Mouse (Mus musculus) retina, embryonic 14.5 days (tissue): ENCODE measurements around the gene Slc25a30.

Experiments used
- DNase-seq: peaks from one replicate; pipeline ENCODE4 v3.0.0-alpha.2; 2015; ENCODE audit warnings: low spot score

Slc25a30 gene

GRCm38 (mm10) chr14:75741904-75742303 lies 44.9 kb downstream of the Slc25a30 start:
- no peak for DNase-seq

DNA sequence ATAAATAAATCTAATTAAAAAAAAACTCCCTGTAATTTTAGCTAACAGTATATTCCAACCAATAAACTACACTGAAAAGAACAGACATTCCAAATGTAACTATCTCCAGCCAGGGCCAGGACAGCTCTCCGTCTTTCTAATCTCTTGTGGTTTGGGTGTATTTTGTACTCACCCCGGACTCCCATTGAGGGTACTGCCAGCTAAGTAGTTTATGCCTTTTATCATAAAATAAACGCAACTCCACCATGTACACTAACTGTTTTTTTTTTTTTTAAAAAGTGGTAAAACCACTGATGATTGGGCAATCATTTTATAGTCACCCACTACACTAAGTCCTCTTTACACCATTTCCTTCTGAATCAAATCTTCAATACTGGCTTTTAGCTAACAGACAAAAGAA lies 51.2 kb downstream of the Slc25a30 start:
- no peak for DNase-seq

DNA sequence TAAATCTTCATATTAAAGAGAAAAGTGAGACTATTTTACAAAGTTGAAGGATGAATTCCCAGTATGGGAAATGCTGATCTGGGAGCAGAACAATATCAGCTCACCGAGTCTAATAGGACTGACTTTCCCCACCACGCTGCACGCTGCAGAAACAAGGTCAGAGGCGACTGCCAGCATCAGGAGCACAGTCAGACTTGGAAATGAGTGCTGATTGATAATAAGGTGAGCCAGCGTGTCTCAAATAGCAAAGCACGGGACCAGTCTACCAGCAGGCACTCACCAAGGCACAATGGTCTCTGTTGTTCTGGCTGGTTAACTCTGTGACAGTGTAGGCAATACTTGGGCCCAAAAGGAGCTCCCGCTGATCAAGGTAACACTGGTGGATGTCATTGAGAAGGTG lies 54.2 kb downstream of the Slc25a30 start:
- DNase-seq = no peak

- no peak for DNase-seq
Observed at GRCm38 (mm10) chr14:75731361-75731760, 55.5 kb downstream of the Slc25a30 start.

DNA sequence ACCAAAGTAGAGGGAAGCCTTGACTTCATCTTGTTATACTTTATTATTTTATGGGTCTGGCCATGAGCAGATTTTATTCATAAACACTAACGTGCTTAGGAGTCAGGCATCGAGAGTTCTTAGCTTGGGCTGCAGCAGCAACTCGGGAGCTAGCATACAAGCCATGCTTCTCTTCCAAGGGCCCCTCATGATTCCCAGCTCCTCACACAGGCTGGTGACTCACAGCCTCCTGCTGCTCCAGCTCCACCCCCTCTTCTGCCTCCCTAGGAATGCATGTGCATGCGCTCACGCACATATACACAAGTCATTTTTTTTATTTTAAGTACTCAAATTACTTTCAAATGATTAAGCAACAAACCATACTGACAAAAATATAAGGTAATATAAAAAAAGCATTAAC lies 58.7 kb downstream of the Slc25a30 start:
- no peak for DNase-seq

GRCm38 (mm10) chr14:75727046-75727445 lies 59.8 kb downstream of the Slc25a30 start:
- DNase-seq = peak; percentile 28

GRCm38 (mm10) chr14:75722816-75723215 lies 64.0 kb downstream of the Slc25a30 start:
- no peak for DNase-seq

DNA sequence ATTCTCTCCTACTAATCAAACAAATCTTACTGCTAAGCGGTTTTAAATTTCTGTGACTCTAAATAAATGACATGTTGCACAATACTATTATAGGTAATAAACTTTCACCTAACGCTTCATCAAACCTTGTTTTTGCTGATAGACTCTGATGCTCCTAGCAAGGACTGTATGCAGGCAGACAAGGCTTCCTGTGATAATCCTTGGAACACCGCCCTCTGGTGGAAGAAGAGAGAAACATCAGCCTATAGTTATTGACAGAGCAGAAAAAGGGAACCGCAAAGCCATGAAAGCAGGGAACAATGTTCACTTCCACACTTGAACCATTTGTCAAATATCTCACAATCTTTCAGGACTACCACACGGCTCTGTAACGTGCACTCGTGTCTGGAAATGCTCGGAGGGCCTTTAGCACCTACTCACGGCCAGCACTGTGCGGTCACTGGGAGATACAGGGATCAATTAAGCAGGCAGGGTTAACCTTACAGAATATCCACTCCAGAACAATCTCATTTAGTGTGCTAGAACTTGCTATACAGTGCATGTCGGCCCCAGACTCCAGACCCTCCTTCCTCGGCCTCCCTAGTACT lies 64.8 kb downstream of the Slc25a30 start:
- DNase-seq = peak; percentile 84

DNA sequence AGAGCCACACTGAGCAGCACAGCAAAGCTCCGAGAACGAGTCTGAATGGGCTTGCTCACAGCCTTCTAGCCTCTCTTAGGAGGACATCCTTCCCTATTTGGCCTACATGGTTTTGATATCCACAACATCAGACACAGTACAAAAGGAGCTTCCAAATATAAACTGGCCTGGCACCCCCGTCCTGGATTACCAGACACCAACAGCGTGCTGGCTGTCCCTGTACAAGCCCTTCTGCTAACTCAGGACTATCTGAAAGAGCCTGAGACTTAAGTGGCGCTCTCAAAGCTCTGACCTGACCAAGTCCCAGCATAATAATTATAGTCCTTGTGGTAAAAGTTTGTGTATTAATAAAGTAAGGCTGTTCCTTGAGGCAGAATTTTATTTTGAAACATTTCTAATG lies 66.7 kb downstream of the Slc25a30 start:
- no peak for DNase-seq

DNA sequence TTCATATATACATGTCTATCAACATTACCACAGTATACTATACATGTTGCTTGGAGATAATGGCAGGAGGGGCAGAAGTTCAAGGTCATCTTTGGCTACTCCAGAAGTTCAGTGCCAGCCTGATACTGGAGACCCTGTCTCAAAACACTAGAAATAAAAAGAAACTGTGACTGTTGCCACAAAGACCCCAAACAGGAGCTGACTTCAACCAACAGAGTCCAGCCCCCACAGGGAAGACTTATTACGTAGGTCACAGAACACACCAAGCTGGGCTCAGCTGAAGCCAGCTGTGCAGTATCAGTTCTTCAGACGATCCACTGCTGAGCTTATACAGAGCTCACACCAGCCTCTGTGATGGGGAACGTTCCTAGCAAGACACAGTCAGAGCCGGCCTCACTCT lies 70.4 kb downstream of the Slc25a30 start:
- no peak for DNase-seq

- peak; percentile 27 for DNase-seq
Observed at GRCm38 (mm10) chr14:75713661-75714060, 73.2 kb downstream of the Slc25a30 start.

DNA sequence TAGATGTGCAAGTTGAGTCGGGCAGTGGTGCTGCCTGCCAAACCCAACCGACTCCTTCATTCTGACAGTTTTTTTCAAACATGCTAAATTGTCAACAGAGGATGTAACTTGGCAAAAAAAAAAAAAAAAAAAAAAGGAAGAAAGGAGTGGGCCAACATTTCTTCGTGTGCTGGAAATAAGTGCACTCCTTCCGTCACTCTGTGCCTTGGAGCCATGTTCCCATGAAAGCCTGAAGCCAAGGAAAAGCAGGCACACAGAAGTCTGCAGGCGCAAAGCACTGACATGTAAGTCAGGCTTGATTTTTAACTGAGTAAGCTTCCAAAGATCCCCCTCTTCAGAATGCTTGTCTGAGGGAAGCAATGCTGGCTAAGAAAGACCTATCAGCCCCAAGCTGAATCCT lies 74.2 kb downstream of the Slc25a30 start:
- DNase-seq = no peak

GRCm38 (mm10) chr14:75711731-75712130 lies 75.1 kb downstream of the Slc25a30 start:
- DNase-seq = no peak
